Mouse (Mus musculus) forebrain, embryonic 16.5 days (tissue): ENCODE measurements at regions not wholly inside any gene's neighbourhood (a gene's known extent, or its start where the extent isn't known, plus 50 kb on each side); places are given as distances from the start of the nearest gene placed in this dataset.
"Not testable (repeated sequence)": the region's sequence is repeated elsewhere in the genome, so short reads cannot be mapped to it uniquely, and the experiment has no call there.

Experiments
- ATAC-seq: fragments of 200-750 bp; cut with Nextera tagmentation; 2 replicates; pipeline ENCODE4 v1.8.0; 2017; ENCODE audit warnings: mild to moderate bottlenecking, moderate library complexity
- H3K27ac ChIP-seq: fragments of 300-500 bp; sonication (generic); 2 replicates; pipeline ENCODE4 v1.5.1; 2014; ENCODE audit warnings: low read length, control low read depth
- H3K27me3 ChIP-seq: fragments of 300-500 bp; sonication (generic); replicated peaks from 2 replicates; pipeline ENCODE4 v1.6.1; 2014; ENCODE audit warnings: low read length; ENCODE audit not compliant: control insufficient read depth, insufficient read depth
- H3K36me3 ChIP-seq: fragments of 300-500 bp; sonication (generic); 2 replicates; pipeline ENCODE4 v1.6.1; 2014; ENCODE audit not compliant: control insufficient read depth, insufficient read depth
- H3K4me1 ChIP-seq: fragments of 300-500 bp; sonication (generic); replicated peaks from 2 replicates; pipeline ENCODE4 v1.6.1; 2014; ENCODE audit warnings: low read length; ENCODE audit not compliant: control insufficient read depth, insufficient read depth
- H3K4me2 ChIP-seq: fragments of 300-500 bp; sonication (generic); 2 replicates; pipeline ENCODE4 v1.6.1; 2014; ENCODE audit warnings: mild to moderate bottlenecking, low read length, control low read depth
- H3K4me3 ChIP-seq: fragments of 300-500 bp; sonication (generic); replicated peaks from 2 replicates; pipeline ENCODE4 v1.5.1; 2014; ENCODE audit warnings: mild to moderate bottlenecking, low read length, control low read depth
- H3K9ac ChIP-seq: fragments of 300-500 bp; sonication (generic); replicated peaks from 2 replicates; pipeline ENCODE4 v1.6.1; 2014; ENCODE audit warnings: low read depth, low read length, control low read depth
- H3K9me3 ChIP-seq: fragments of 300-500 bp; sonication (generic); 2 replicates; pipeline ENCODE4 v1.6.1; 2016; ENCODE audit warnings: low read length; ENCODE audit not compliant: control insufficient read depth
- WGBS: fragments of 180-500 bp; shearing (Covaris S2); extraction: QIAGEN DNeasy Blood & Tissue Kit; methylation state at CpG from one replicate; pipeline ENCODE4 v1.1.7; 2014; 5-methylcytosine and 5-hydroxymethylcytosine counted together

DNA sequence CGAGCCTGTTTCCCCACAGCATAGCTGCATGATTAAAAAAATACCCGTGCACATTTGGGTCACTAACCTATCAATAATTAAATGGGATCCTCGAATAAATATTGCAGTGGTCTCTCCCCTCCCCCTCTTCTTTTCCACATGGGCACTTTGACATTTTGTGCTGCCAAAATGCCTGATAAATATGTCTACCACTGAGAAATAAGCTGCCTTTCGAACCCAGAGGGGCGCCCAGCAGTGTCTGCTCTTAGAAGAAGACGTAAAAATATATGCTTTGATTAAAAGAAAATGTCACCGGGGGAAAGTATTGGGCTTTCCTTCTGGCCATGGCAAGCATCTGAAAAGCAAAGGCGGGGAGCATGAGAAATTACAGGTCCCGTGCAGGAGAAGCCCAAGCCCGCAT, 152.6 kb upstream of the Frmd4a start:
- WGBS = 85% methylated on average over 10 of the region's 10 CpGs

DNA sequence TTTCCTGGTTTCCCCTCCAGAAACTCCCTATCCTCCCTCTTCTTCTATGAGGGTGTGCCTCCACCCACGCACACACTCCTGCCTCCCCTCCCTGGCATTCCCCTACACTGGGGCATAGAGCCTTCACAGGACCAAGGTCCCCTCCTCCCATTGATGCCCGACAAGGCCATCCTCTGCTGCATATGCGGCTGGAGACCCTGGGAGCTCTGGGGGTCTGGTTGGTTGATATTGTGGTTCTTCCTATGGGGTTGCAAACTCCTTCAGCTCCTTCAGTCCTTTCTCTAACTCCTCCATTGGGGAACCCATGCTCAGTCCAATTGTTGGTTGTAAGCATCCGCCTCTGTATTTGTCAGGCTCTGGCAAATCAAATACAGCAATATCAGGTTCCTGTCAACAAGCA, 150.8 kb upstream of the Frmd4a start:
- H3K4me2 ChIP-seq, H3K27me3 ChIP-seq, H3K4me3 ChIP-seq, H3K27ac ChIP-seq, H3K4me1 ChIP-seq, ATAC-seq, H3K9me3 ChIP-seq, H3K9ac ChIP-seq, H3K36me3 ChIP-seq: not testable (repeated sequence)
- 92% methylated on average over 4 of the region's 4 CpGs for WGBS

More for the DNA sequence above, 152.6 kb upstream of the Frmd4a start:
- Histone ChIP-seq H3K4me2 (no peak overlapping the region), H3K4me3 (no peak overlapping the region), H3K4me1 (no peaks in the 10 kb centered on the region), H3K27me3 (no peaks in the 10 kb centered on the region), H3K9ac (no peak overlapping the region), H3K9me3 (no peaks in the 10 kb centered on the region), H3K27ac (no peak overlapping the region), H3K36me3 (no peaks in the 10 kb centered on the region)
- no peak for ATAC-seq

DNA sequence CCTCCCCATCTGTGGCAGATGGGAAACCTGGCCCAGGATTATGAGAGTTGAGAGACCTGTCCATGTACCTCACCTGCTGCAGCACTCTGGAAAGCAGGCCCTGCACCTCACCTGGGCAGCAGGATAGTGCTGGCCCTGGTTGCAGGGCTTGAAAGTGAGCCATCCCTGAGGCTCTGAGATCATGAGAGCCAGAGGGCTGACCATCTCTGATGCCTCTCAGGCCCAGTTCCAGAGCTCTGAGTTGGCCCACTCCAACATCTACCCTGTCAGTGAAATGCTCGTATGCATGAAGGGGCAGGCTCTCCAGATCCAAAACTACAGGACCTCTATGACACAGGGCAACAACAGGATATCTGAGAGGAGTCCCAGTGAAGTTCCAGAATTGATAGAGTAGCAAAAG, 147.8 kb upstream of the Frmd4a start:
- Histone ChIP-seq H3K9me3 (no peaks in the 10 kb centered on the region), H3K4me1 (no peaks in the 10 kb centered on the region), H3K27me3 (no peaks in the 10 kb centered on the region), H3K4me3 (no peak overlapping the region), H3K36me3 (no peaks in the 10 kb centered on the region), H3K27ac (no peak overlapping the region), H3K9ac (no peak overlapping the region), H3K4me2 (no peak overlapping the region)
- WGBS = 90% methylated on average over 1 of the region's 1 CpGs
- no peak for ATAC-seq

DNA sequence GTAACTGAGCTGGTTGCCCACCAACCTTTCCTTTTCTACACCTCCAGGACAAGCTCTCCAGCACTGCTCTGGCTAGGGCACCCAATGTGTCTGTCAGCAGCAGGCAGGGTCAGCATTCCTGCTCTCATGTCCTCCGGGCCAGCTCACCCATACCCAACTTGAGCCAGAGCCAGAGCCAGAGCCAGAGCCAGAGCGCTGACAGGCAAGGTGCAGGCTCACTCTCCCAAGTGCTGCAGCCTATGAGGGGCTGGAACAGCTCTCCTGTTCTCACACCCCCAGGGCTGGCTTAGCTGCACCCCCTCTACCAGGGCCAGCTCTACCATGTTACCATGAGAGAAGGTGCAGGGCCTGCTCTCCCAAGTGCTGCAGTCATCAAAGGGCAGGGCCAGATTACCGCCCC, 145.8 kb upstream of the Frmd4a start:
- Histone ChIP-seq H3K27me3 (no peaks in the 10 kb centered on the region), H3K4me3 (no peak overlapping the region), H3K4me2 (no peak overlapping the region), H3K9ac (no peak overlapping the region), H3K36me3 (no peaks in the 10 kb centered on the region), H3K4me1 (no peaks in the 10 kb centered on the region), H3K27ac (no peak overlapping the region), H3K9me3 (no peaks in the 10 kb centered on the region)
- WGBS = 91% methylated on average over 3 of the region's 3 CpGs
- no peak for ATAC-seq

DNA sequence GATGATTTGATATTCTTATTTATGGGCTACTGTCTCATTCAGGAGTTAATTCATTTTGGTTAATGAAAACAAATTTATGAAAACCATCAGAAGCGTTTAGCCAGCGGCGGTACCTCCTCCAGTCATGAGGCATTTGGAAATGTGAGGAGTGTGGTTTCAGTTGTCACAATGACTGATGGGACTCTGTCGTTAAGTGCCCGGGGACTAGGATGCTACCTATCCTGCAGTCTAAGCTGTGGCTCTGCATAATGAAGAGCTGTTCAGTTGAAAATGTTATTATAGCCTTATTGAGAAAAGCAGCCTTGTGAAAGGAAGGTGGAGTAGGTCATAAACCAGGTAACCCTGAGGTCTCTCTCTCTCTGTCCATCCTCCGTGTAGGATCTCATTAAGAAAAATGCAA, 130.5 kb upstream of the Frmd4a start:
- Histone ChIP-seq H3K4me3 (no peak overlapping the region), H3K4me2 (no peak overlapping the region), H3K9ac (no peak overlapping the region), H3K27me3 (no peaks in the 10 kb centered on the region), H3K9me3 (no peaks in the 10 kb centered on the region), H3K36me3 (no peaks in the 10 kb centered on the region), H3K27ac (no peak overlapping the region), H3K4me1 (peaks cover 12% of the 10 kb centered on the region)
- 55% methylated on average over 6 of the region's 6 CpGs for WGBS
- ATAC-seq = no peak

DNA sequence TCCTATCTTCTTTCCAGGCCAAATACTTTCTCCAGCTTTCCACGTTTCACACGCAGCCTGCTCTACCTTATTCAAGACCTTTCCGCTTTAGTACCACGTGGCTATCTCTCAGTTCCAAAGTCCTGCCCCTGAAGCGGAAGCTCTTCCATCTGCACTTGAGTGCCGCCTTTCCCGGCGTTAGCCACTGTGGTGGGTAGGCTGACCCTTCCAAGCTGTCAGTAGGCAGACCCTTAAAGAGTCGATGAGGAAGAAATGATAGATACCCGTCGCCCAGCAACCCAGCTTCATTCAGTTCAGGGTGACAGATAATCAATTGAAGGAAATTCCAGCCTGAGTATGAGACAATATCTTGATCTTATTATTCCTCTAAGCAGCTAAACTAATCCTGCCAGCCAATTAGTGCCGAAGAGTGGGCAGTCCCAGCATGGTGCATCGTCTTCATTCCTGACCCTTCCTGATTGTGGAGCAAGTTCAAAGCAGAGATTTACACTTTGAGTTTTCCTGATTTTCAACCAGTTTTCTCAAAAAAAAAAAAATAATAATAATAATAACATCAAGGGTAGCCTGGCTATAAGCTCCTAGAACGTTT, 129.6 kb upstream of the Frmd4a start:
- H3K4me2 ChIP-seq = peak overlapping the region; percentile 46
- no peak overlapping the region for H3K27ac ChIP-seq
- no peaks in the 10 kb centered on the region for H3K9me3 ChIP-seq
- 4% methylated on average over 14 of the region's 14 CpGs for WGBS
- H3K9ac ChIP-seq = no peak overlapping the region
- no peak for ATAC-seq
- no peaks in the 10 kb centered on the region for H3K27me3 ChIP-seq
- H3K36me3 ChIP-seq = no peaks in the 10 kb centered on the region
- H3K4me3 ChIP-seq = 0 out of 2 replicates have a peak overlapping the region, but pooled peaks have one; percentile 11
- H3K4me1 ChIP-seq = peaks cover 12% of the 10 kb centered on the region

DNA sequence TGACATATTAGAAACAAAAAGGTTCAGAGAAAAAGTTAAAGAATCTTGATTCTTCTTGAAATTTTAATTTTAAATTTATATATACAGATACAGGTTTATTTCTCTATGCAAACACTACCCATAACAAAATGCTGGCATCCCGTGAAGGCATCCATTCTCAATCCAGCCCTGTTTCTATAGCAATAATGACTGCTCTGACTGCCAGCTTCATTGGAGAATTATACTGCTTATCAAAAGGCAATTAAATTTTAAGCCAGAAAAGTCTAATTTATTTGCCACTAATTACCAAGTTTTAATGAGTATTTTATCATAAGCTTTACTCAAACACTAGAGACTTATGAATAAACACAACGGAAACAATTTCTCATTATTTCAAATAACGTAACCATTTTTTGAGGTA, 128.1 kb upstream of the Frmd4a start:
- peaks cover 12% of the 10 kb centered on the region for H3K4me1 ChIP-seq
- no peak for ATAC-seq
- no peaks in the 10 kb centered on the region for H3K36me3 ChIP-seq
- no peak overlapping the region for H3K9ac ChIP-seq
- H3K4me2 ChIP-seq = no peak overlapping the region
- no peaks in the 10 kb centered on the region for H3K9me3 ChIP-seq
- no peaks in the 10 kb centered on the region for H3K27me3 ChIP-seq
- 32% methylated on average over 3 of the region's 3 CpGs for WGBS
- no peak overlapping the region for H3K27ac ChIP-seq
- no peak overlapping the region for H3K4me3 ChIP-seq

DNA sequence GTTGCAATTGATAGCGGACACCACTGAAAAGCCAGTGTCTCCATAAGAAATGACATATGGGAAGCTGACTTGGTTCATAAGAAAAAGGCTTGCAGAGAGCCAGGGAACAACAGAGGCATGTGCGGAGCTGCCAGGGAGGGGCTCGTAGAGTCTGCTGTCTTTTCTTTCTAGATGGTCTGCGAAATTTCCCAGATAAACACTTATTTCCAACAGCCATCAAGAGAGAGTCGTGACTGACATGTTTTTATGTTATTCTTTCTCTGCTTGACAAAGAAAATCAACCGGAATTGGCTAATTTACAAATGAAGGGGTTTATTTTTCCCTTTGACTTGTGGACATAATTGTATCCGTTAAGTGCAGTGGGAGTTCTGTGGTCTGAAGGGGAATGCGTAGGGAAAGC, 127.1 kb upstream of the Frmd4a start:
- H3K9ac ChIP-seq = no peak overlapping the region

DNA sequence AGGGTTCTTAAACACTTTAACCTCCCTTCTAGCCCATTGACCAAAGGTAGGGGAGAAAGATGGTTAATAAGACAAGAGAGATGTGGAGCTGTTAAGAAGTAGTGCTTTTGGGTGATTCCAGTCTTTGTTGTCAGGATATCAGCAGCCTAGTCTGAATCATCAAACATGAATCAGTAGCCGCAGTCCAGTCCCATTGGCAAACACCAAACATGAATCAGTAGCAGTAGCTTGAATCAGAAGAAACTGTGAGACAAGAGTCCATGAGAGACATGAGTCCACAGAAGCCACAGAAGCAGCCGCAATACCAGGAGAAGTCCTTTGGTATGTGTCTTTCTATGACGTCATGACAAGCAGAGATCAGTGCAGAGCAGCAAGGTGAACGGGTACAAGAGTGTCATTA, 110.5 kb upstream of the Frmd4a start:
- WGBS = 91% methylated on average over 4 of the region's 4 CpGs
- Histone ChIP-seq H3K9me3 (no peaks in the 10 kb centered on the region), H3K27me3 (no peaks in the 10 kb centered on the region), H3K36me3 (no peaks in the 10 kb centered on the region), H3K4me2 (no peak overlapping the region), H3K4me3 (no peak overlapping the region), H3K9ac (no peak overlapping the region), H3K27ac (no peak overlapping the region), H3K4me1 (peaks cover 18% of the 10 kb centered on the region)
- no peak for ATAC-seq

More for the DNA sequence above, 127.1 kb upstream of the Frmd4a start:
- no peaks in the 10 kb centered on the region for H3K9me3 ChIP-seq
- peak; percentile 63; the same call in 1 of the 2 replicates for ATAC-seq
- no peaks in the 10 kb centered on the region for H3K27me3 ChIP-seq
- no peak overlapping the region for H3K4me3 ChIP-seq
- no peaks in the 10 kb centered on the region for H3K36me3 ChIP-seq
- H3K4me1 ChIP-seq = peaks cover 12% of the 10 kb centered on the region
- H3K27ac ChIP-seq = peak overlapping the region; percentile 2; the same call in 1 of the 2 replicates
- 12% methylated on average over 8 of the region's 8 CpGs for WGBS
- no peak overlapping the region for H3K4me2 ChIP-seq

DNA sequence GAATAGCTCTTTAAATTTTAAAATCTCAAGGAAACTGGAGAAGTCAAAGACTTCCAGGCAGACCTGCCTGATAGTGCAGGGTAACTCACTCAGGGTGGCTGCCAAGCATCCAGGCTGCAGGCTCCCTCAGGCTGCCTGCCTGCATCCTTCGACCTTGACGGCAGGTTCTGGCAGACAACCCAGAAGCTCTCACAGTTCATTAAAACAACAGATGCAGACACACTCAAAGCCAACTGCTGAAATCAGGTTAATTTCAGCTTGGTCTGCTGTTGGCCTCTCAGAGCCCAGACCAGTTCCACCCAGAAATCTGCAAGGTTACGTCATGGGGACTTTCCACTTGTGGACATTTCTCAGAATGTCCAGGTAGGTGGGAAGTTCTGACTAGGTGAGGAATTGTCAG, 109.3 kb upstream of the Frmd4a start:
- H3K9ac ChIP-seq = no peak overlapping the region
- no peaks in the 10 kb centered on the region for H3K27me3 ChIP-seq
- ATAC-seq = peak; percentile 77
- WGBS = 48% methylated on average over 3 of the region's 3 CpGs
- H3K4me1 ChIP-seq = peaks cover 18% of the 10 kb centered on the region
- no peaks in the 10 kb centered on the region for H3K36me3 ChIP-seq
- no peaks in the 10 kb centered on the region for H3K9me3 ChIP-seq
- H3K4me3 ChIP-seq = no peak overlapping the region
- H3K27ac ChIP-seq = peak overlapping the region; percentile 31
- H3K4me2 ChIP-seq = no peak overlapping the region
